Mouse (Mus musculus) heart, postnatal 0 days (tissue): ENCODE data around the gene Atp6v0e. TPM values are rescaled to one million over a fixed set of nuclear protein-coding genes. Genes with fewer than 3 reads are reported as not detected.
A peak's percentile ranks its signal among the peaks of the same experiment; 100 is the strongest.

Experiments used
- ATAC-seq: fragments of 200-750 bp; cut with Nextera tagmentation; 2 replicates; pipeline ENCODE4 v1.8.0; 2017; ENCODE audit warnings: low read depth, moderate number of reproducible peaks, moderate library complexity; ENCODE audit not compliant: insufficient read depth
- DNase-seq: peaks from one replicate; pipeline ENCODE4 v3.0.0-alpha.2; 2016; ENCODE audit warnings: low spot score
- H3K27ac ChIP-seq: fragments of 300-500 bp; sonication (generic); 2 replicates; pipeline ENCODE4 v1.5.1; 2014; ENCODE audit warnings: low read depth, mild to moderate bottlenecking
- H3K27me3 ChIP-seq: fragments of 300-500 bp; sonication (generic); 2 replicates; pipeline ENCODE4 v1.6.1; 2014; ENCODE audit warnings: low read length, mixed read lengths; ENCODE audit not compliant: control insufficient read depth, insufficient read depth
- H3K36me3 ChIP-seq: fragments of 300-500 bp; sonication (generic); replicated peaks from 2 replicates; pipeline ENCODE4 v1.6.1; 2014; ENCODE audit warnings: low read length, mixed read lengths; ENCODE audit not compliant: control insufficient read depth, insufficient read depth
- H3K4me1 ChIP-seq: fragments of 300-500 bp; sonication (generic); 2 replicates; pipeline ENCODE4 v1.6.1; 2014; ENCODE audit warnings: antibody characterized with exemption; ENCODE audit not compliant: control insufficient read depth, insufficient read depth
- H3K4me2 ChIP-seq: fragments of 300-500 bp; sonication (generic); 2 replicates; pipeline ENCODE4 v1.6.1; 2014; ENCODE audit warnings: low read depth, mild to moderate bottlenecking, low read length, moderate library complexity
- H3K4me3 ChIP-seq: fragments of 300-500 bp; sonication (generic); 2 replicates; pipeline ENCODE4 v1.5.1; 2014; ENCODE audit warnings: low read depth, low read length
- H3K9ac ChIP-seq: fragments of 300-500 bp; sonication (generic); replicated peaks from 2 replicates; pipeline ENCODE4 v1.6.1; 2014; ENCODE audit warnings: low read depth, low read length, mixed read lengths
- H3K9me3 ChIP-seq: fragments of 300-500 bp; sonication (generic); replicated peaks from 2 replicates; pipeline ENCODE4 v1.6.1; 2016; ENCODE audit warnings: low read length; ENCODE audit not compliant: control insufficient read depth
- CTCF ChIP-seq: IDR thresholded peaks from 2 replicates; pipeline ENCODE4 v1.5.1; 2016; ENCODE audit warnings: antibody characterized with exemption, control low read depth, low read depth
- EP300 ChIP-seq: IDR thresholded peaks from 2 replicates; pipeline ENCODE4 v1.6.1; 2016; ENCODE audit warnings: antibody characterized with exemption, low read depth
- WGBS: fragments of 180-500 bp; shearing (Covaris S2); extraction: QIAGEN DNeasy Blood & Tissue Kit; methylation state at CpG from one replicate; pipeline ENCODE4 v1.1.7; 2014; 5-methylcytosine and 5-hydroxymethylcytosine counted together
- polyA plus RNA-seq: library from polyadenylated mRNA; unstranded; fragments of >200 nt; fragmentation: Nextera tagmentation; extraction: Ambion mirVana; gene quantifications from 2 replicates; pipeline ENCODE4 v1.2.1, GENCODE M21; 2015
- total RNA-seq: library from RNA; depleted of rRNA; stranded (reverse); fragments of >200 nt; gene quantifications from 2 replicates; pipeline ENCODE4 v1.2.3, GENCODE M21; 2014; ENCODE audit warnings: low replicate concordance

The Atp6v0e gene
- total and polyA plus RNA-seq, 2 experiments from 2014 or later = 206 to 298 TPM

- Histone ChIP-seq H3K27me3 (no peaks in the 10 kb centered on the region), H3K4me3 (no peak overlapping the region), H3K36me3 (peaks cover 66% of the 10 kb centered on the region), H3K9ac (no peak overlapping the region), H3K27ac (no peak overlapping the region), H3K4me2 (no peak overlapping the region), H3K4me1 (0 out of 2 replicates have a peak, but pooled peaks cover 5% of the 10 kb centered on the region), H3K9me3 (no peaks in the 10 kb centered on the region)
- 92% methylated on average over 3 of the region's 3 CpGs for WGBS
- TF ChIP-seq CTCF = no peak
- no peak for TF ChIP-seq EP300
- DNase-seq (no peak), ATAC-seq (no peak)
Measured at GRCm38 (mm10) chr17:26640286-26640740, 22.7 kb upstream of the Atp6v0e start.

GRCm38 (mm10) chr17:26643456-26643855 lies 19.6 kb upstream of the Atp6v0e start:
- H3K9ac ChIP-seq = no peak overlapping the region
- 95% methylated on average over 8 of the region's 8 CpGs for WGBS
- no peaks in the 10 kb centered on the region for H3K9me3 ChIP-seq
- ATAC-seq (no peak), DNase-seq (no peak)
- H3K4me3 ChIP-seq = no peak overlapping the region
- no peak overlapping the region for H3K4me2 ChIP-seq
- H3K36me3 ChIP-seq = peaks cover 53% of the 10 kb centered on the region
- H3K27me3 ChIP-seq = no peaks in the 10 kb centered on the region
- no peak overlapping the region for H3K27ac ChIP-seq
- TF ChIP-seq CTCF (no peak), EP300 (no peak)
- H3K4me1 ChIP-seq = 0 out of 2 replicates have a peak, but pooled peaks cover 6% of the 10 kb centered on the region

- ATAC-seq (no peak), DNase-seq (no peak)
Measured at GRCm38 (mm10) chr17:26643993-26644392, 19.0 kb upstream of the Atp6v0e start.

GRCm38 (mm10) chr17:26644509-26645410 lies 18.3 kb upstream of the Atp6v0e start:
- 0 out of 2 replicates have a peak, but pooled peaks have one; percentile 50 for TF ChIP-seq EP300
- TF ChIP-seq CTCF = no peak

More at GRCm38 (mm10) chr17:26643993-26644392, 19.0 kb upstream of the Atp6v0e start:
- Histone ChIP-seq H3K36me3 (peaks cover 51% of the 10 kb centered on the region), H3K27me3 (no peaks in the 10 kb centered on the region), H3K9ac (no peak overlapping the region), H3K27ac (no peak overlapping the region), H3K4me2 (no peak overlapping the region), H3K9me3 (no peaks in the 10 kb centered on the region), H3K4me3 (no peak overlapping the region), H3K4me1 (0 out of 2 replicates have a peak, but pooled peaks cover 6% of the 10 kb centered on the region)
- TF ChIP-seq EP300 = no peak
- no peak for TF ChIP-seq CTCF
- 89% methylated on average over 2 of the region's 2 CpGs for WGBS

GRCm38 (mm10) chr17:26645411-26645854 lies 17.6 kb upstream of the Atp6v0e start:
- Histone ChIP-seq H3K27ac (peak overlapping the region; percentile 27; the same call in 1 of the 2 replicates), H3K9ac (no peak overlapping the region), H3K27me3 (no peaks in the 10 kb centered on the region), H3K4me3 (no peak overlapping the region), H3K9me3 (no peaks in the 10 kb centered on the region), H3K36me3 (peaks cover 41% of the 10 kb centered on the region), H3K4me1 (0 out of 2 replicates have a peak, but pooled peaks cover 6% of the 10 kb centered on the region), H3K4me2 (no peak overlapping the region)
- 37% methylated on average over 8 of the region's 8 CpGs for WGBS
- ATAC-seq (peak; percentile 62), DNase-seq (peak; percentile 65)
- TF ChIP-seq CTCF (no peak), EP300 (no peak; the same call in 1 of the 2 replicates)

More at GRCm38 (mm10) chr17:26644509-26645410, 18.3 kb upstream of the Atp6v0e start:
- Histone ChIP-seq H3K4me2 (no peak overlapping the region), H3K9me3 (no peaks in the 10 kb centered on the region), H3K4me3 (no peak overlapping the region), H3K27me3 (no peaks in the 10 kb centered on the region), H3K36me3 (peaks cover 44% of the 10 kb centered on the region), H3K4me1 (0 out of 2 replicates have a peak, but pooled peaks cover 6% of the 10 kb centered on the region), H3K27ac (peak overlapping the region; percentile 27; the same call in 1 of the 2 replicates), H3K9ac (no peak overlapping the region)
- peak; percentile 39 for DNase-seq
- 63% methylated on average over 9 of the region's 9 CpGs for WGBS
- peak; percentile 34 for ATAC-seq
